Mouse (Mus musculus) layer of hippocampus, postnatal 14 days (tissue): ENCODE measurements around the gene Rapgef3. TPM values are rescaled to one million over a fixed set of nuclear protein-coding genes. Genes with fewer than 3 reads are reported as not detected.

Experiments used
- DNase-seq, 2 experiments: peaks; one replicate each; pipeline ENCODE4 v3.0.0; 2021 to 2022; ENCODE audit warnings: low spot score in 2 of 2, mixed read lengths in 1 of 2
- long read RNA-seq, 2 experiments: library from polyadenylated mRNA; stranded (forward); transcript quantifications; one replicate each; pipeline ENCODE4 v2.0.0; 2021
- total RNA-seq, 2 experiments: library from RNA; stranded (reverse); gene quantifications; 2 replicates each; pipeline ENCODE4 v1.2.3; 2021

Gene Rapgef3
- total RNA-seq: 10 to 100 TPM; 39.3 to 40.1 TPM
- long read RNA-seq, experiment 1, full-length matches to known transcripts: 12 of 23 reads
- long read RNA-seq, experiment 1, partial matches to known transcripts: 2 of 23 reads
- long read RNA-seq, experiment 1, other reads (novel, unspliced or antisense): 9 of 23 reads
- long read RNA-seq, experiment 2, full-length matches to known transcripts: 15 of 27 reads
- long read RNA-seq, experiment 2, partial matches to known transcripts: 5 of 27 reads
- long read RNA-seq, experiment 2, other reads (novel, unspliced or antisense): 7 of 27 reads

GRCm38 (mm10) chr15:97767280-97768186 is at the start of gene Rapgef3:
TSS of gene Rapgef3 (minus strand) at chr15:97767972.
- peak; percentile 78 to 85 for DNase-seq

- no peak for DNase-seq
Observed at GRCm38 (mm10) chr15:97816199-97816994, 48.6 kb upstream of the Rapgef3 start.

GRCm38 (mm10) chr15:97815254-97815653 is 47.5 kb upstream of the Rapgef3 start:
- DNase-seq: no peak

- no peak for DNase-seq
Observed at GRCm38 (mm10) chr15:97814703-97815102, 46.9 kb upstream of the Rapgef3 start.

- no peak for DNase-seq
Observed at GRCm38 (mm10) chr15:97813452-97814204, 45.9 kb upstream of the Rapgef3 start.

GRCm38 (mm10) chr15:97812875-97813274 is 45.1 kb upstream of the Rapgef3 start:
- DNase-seq: no peak

GRCm38 (mm10) chr15:97812126-97812525 is 44.4 kb upstream of the Rapgef3 start:
- peak; percentile 73 to 83 for DNase-seq

- no peak for DNase-seq
Observed at GRCm38 (mm10) chr15:97811307-97811706, 43.5 kb upstream of the Rapgef3 start.

GRCm38 (mm10) chr15:97810399-97810798 is 42.6 kb upstream of the Rapgef3 start:
- no peak for DNase-seq

GRCm38 (mm10) chr15:97809942-97810341 is 42.2 kb upstream of the Rapgef3 start:
- DNase-seq: no peak

- DNase-seq: no peak
Observed at GRCm38 (mm10) chr15:97809206-97809605, 41.4 kb upstream of the Rapgef3 start.

GRCm38 (mm10) chr15:97808532-97808931 is 40.8 kb upstream of the Rapgef3 start:
- no peak for DNase-seq

- no peak for DNase-seq
Observed at GRCm38 (mm10) chr15:97807867-97808266, 40.1 kb upstream of the Rapgef3 start.

- DNase-seq: no peak
Observed at GRCm38 (mm10) chr15:97802575-97802974, 34.8 kb upstream of the Rapgef3 start.

GRCm38 (mm10) chr15:97801811-97802210 is 34.0 kb upstream of the Rapgef3 start:
- DNase-seq: no peak

- DNase-seq: no peak
Observed at GRCm38 (mm10) chr15:97800853-97801252, 33.1 kb upstream of the Rapgef3 start.

GRCm38 (mm10) chr15:97799446-97799845 is 31.7 kb upstream of the Rapgef3 start:
- DNase-seq: no peak

- no peak for DNase-seq
Observed at GRCm38 (mm10) chr15:97798134-97798533, 30.4 kb upstream of the Rapgef3 start.

GRCm38 (mm10) chr15:97796674-97797310 is 29.0 kb upstream of the Rapgef3 start:
- DNase-seq: no peak

- no peak for DNase-seq
Observed at GRCm38 (mm10) chr15:97795559-97796235, 27.9 kb upstream of the Rapgef3 start.
